Mouse (Mus musculus) T-helper 2 cell (primary cell): Measurements from ENCODE around the gene Adam19.

Source experiments
- in situ Hi-C: fragments of 300-600 bp; cut with MboI, MseI; formaldehyde crosslinking; loops from one replicate; pipeline ENCODE4 v1.15.1; 2025; ENCODE audit warnings: high pct_unique_total_duplicates

Gene Adam19

GRCm38 (mm10) chr11:46054311-46054710 is 1.5 kb upstream of the Adam19 start:
- in situ Hi-C loops = loop anchor here (10.0 kb wide), 1 partner anchor 80 kb away; no protein-coding TSS in a partner anchor

- in situ Hi-C loops = loop anchor here (10.0 kb wide), 1 partner anchor 80 kb away; no protein-coding TSS in a partner anchor
These were observed 589 bp upstream of the Adam19 start for GRCm38 (mm10) chr11:46054911-46055895.

- in situ Hi-C loops = loop anchor here (10.0 kb wide), 1 partner anchor 78 kb away; no protein-coding TSS in a partner anchor
These were observed 1.1 kb downstream of the Adam19 start for GRCm38 (mm10) chr11:46056770-46057411.

- in situ Hi-C loops = loop anchor here (10.0 kb wide), 1 partner anchor 77 kb away; no protein-coding TSS in a partner anchor
These were observed 2.2 kb downstream of the Adam19 start for GRCm38 (mm10) chr11:46058011-46058410.

GRCm38 (mm10) chr11:46058916-46059315 is 3.1 kb downstream of the Adam19 start:
- in situ Hi-C loops = loop anchor here (10.0 kb wide), 1 partner anchor 76 kb away; no protein-coding TSS in a partner anchor

GRCm38 (mm10) chr11:46059887-46060650 is 4.3 kb downstream of the Adam19 start:
- in situ Hi-C loops = loop anchor here (10.0 kb wide), 1 partner anchor 75 kb away; no protein-coding TSS in a partner anchor

- in situ Hi-C loops = no loop called here
These were observed 4.8 kb downstream of the Adam19 start for GRCm38 (mm10) chr11:46060651-46061020.

- in situ Hi-C loops = no loop called here
These were observed 6.1 kb downstream of the Adam19 start for GRCm38 (mm10) chr11:46061776-46062445.

GRCm38 (mm10) chr11:46062569-46062968 is 6.8 kb downstream of the Adam19 start:
- in situ Hi-C loops = no loop called here

- in situ Hi-C loops = no loop called here
These were observed 7.4 kb downstream of the Adam19 start for GRCm38 (mm10) chr11:46062993-46063731.

GRCm38 (mm10) chr11:46064767-46065166 is 9.0 kb downstream of the Adam19 start:
- in situ Hi-C loops = no loop called here

- in situ Hi-C loops = no loop called here
These were observed 9.6 kb downstream of the Adam19 start for GRCm38 (mm10) chr11:46065201-46066011.

- in situ Hi-C loops = no loop called here
These were observed 11.7 kb downstream of the Adam19 start for GRCm38 (mm10) chr11:46067371-46068060.

- in situ Hi-C loops = no loop called here
These were observed 13.1 kb downstream of the Adam19 start for GRCm38 (mm10) chr11:46068756-46069407.

GRCm38 (mm10) chr11:46069408-46070003 is 13.7 kb downstream of the Adam19 start:
- in situ Hi-C loops = no loop called here

GRCm38 (mm10) chr11:46070161-46070560 is 14.4 kb downstream of the Adam19 start:
- in situ Hi-C loops = no loop called here

- in situ Hi-C loops = no loop called here
These were observed 15.0 kb downstream of the Adam19 start for GRCm38 (mm10) chr11:46070789-46071188.
